Mouse (Mus musculus) gastrocnemius, postnatal 25 days (tissue): Measurements from ENCODE around the gene Golgb1. TPM values are rescaled to one million over a fixed set of nuclear protein-coding genes. Genes with fewer than 3 reads are reported as not detected.

Source experiments
- DNase-seq: peaks from one replicate; pipeline ENCODE4 v3.0.0; 2022
- total RNA-seq, 2 experiments: library from RNA; stranded (reverse); gene quantifications; 1 replicate in 1 of 2; 2 replicates in 1 of 2; pipeline ENCODE4 v1.2.3; 2021

The Golgb1 gene
- total RNA-seq, 2 experiments from 2014 or later: 18.1 to 23.0 TPM

DNA sequence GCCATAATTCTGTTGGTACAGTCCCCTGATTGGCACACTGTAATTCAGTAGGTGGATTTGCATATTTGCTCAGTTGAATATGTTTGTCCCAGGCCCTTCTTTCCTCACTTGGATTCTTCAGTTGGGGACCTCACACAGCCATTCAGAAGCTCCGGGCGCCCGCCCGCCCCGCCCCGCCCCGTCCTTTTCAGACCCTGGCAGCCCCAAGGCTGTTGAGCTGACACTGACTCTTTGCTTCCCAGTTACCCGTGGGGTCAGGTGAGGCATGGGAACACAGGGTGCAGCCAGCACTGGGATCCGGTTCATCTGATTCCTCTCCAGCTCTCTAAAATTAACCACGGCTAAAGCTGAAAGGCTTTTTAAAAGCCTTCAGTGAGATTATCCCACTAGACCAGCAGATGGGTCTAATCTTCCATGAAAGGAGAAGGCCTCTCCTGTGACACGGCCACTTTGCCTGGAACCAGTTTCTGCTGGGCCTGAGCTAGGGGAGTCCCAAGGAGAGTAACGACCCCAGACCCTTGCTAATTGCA, 70.0 kb downstream of the Golgb1 start:
- peak; percentile 85 for DNase-seq

DNA sequence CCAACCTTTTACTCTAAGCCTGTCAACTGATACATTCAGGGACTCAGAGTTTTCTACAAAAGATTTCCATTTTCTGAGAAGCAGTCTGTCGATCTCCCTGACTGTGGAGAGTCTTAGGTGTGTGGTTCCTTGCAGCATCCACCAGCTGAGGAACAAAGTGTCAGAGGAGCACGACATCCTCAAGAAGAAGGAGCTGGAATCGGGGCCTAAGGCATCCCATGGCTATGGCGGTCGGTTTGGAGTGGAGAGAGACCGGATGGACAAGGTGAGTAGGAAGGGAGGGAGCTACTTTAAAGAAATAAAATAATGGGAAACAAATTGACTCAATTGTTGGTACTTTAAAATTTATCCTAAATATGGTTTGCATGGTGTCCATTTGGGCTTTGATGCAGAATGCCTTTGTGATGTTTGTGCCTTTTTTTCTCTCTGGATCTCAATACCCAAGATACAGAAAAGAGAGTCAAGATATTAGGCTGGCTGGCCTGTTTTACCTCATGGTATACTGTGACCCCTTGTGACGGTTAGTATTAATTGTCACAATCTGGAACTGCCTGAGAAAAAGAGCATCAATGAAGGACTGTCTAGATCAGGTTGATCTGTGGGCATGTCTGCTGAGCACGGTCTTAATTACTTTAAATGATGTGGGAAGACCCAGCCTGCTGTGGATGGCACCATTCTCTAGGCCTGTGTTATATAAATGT, 71.7 kb downstream of the Golgb1 start:
- DNase-seq: no peak

DNA sequence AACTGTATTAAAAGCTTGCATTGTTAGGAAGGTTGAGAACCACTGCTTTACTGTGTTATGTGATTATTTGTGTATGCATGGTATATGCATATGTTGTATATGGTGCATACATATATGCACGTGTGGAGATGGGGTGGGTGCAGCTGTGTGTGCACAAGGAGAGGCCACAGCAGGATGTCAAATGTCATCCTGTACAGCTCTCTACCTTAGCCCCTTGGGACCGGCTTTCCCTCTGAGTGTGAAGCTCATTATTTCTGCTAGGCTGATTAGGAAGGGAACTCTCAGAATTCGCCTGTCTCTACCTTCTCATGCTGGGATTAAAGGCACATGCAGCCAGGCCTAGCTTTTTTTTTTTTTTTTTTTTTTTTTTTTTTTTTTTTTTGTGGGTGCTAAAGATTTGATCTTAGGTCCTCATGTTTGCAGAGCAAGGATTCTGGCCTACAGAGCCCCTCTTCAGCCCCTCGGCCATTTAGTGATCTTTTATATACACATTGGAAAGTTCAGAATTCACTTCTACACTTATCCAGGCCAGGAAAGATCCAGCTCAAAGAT, 72.8 kb downstream of the Golgb1 start:
- DNase-seq: no peak

DNA sequence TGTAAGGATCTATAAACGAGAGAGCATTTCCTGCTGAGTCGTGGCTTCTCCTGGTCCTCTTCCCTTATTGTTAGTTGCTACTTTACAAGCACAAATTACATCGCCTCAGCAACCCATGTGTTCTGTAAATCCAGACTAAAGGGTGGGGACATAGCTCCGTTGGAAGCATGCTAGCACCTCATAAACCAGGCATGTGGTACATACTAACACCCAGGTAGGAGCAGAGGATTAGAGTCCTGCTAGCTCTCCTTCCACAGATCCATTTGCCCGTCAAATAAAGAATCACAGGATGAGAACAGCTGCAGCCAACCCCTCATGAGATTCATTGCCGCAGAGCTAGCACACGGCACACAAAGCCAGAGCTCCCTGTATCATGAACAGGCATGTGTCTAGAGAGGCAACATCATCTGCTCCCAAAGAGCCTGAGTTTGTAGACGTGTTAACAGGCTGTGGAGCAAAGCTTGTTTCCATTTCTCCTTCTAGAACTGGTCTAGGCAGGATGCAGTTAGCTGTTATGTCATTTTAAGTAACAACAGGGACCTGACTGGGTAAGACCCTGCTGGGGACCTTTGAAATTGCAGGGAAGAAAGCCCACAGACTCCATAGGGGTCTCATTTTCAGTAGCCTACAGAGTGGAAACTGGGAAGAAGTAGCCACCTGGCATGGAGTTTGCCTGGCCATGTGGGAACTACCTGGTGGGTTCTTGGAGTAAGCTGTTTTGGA, 74.8 kb downstream of the Golgb1 start:
- DNase-seq: no peak

DNA sequence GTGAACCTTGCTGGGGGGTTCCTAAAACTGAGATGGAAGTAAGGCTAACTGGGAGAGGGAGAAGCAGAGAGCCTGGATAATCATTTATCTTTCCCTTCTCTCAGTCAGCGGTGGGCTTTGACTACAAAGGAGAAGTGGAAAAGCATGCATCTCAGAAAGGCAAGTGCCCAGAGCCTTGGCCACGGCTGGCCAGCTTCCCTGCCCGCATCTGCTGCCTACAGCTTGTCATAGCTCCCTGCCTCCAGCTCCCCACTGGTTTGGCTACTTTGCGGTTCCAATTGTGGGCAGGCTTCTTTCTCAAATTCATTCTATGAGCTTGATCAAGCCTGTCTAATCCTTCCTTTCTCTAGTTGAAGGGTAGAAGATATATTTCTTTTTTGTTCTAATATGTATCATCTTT, 76.1 kb downstream of the Golgb1 start:
- DNase-seq: no peak

DNA sequence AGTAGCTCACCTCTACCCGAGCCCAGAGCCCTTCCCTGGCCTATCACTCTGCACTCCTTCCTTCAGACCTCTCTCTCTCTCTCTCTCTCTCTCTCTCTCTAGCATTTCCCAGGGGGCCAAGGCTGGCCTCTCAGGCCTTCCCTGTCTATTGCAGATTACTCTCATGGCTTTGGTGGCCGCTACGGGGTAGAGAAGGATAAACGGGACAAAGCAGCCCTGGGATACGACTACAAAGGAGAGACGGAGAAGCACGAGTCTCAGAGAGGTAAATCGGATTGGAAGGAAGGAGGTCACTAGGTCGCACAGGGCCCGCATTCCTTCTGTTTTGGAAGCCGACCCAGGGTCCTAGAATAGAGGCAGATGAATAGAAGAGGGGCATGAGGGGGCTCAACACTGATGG, 80.2 kb downstream of the Golgb1 start:
- DNase-seq: no peak

DNA sequence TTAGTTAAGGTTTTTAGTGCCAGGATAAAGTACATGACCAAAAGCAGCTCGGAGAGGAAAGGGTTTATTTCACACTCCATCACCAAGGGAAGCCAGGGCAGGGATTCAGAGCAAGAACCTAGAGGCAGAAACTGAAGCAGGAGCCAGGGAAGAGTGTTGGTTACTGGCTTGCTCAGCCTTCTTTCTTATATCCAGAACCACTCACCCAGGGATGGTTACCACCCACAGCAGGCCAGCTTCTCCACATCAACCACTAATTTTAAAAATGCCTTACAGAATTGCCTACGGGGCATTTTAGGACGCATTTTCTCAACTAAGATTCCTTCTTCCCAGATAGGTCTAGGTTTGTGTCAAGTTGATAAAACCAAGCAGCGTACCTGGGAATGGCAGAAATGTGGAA, 88.5 kb downstream of the Golgb1 start:
- DNase-seq: no peak

DNA sequence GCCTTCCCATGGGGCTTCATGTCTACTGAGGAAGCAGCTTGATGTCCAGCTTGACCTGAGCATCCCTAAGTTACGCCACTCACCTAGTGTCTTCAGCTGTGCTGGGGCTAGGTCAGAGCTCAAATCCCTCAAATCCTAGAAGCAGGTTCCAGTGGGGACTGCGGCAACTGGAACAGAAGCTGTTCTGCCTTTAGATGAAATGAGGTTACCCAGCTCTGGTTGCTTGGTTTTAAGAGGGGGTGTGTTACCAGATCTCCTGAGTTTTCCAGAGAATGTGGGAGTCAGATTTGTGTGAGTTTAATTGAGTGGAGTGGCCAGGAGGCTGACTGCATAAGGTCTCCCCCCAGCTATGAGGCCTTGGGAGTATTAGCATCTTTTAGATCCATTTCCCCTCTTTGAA, 104.2 kb downstream of the Golgb1 start:
- DNase-seq: no peak

Other genes with a start within 250 kb of the Golgb1 start
- under 1 TPM; 0.51 to 0.91 TPM for gene Cd86, start 209.1 kb upstream of the Golgb1 start, total RNA-seq
- under 1 TPM in 1 of 2 experiments, not detected in 1; 0.08 TPM for gene Ildr1, start 181.2 kb upstream of the Golgb1 start, total RNA-seq
- under 1 TPM; 0.51 to 0.83 TPM for gene Slc15a2, start 90.2 kb upstream of the Golgb1 start, total RNA-seq
- 1 to 10 TPM; 4.7 TPM for gene Iqcb1, start 46.8 kb upstream of the Golgb1 start, total RNA-seq
- gene Eaf2, start 137 bp upstream of the Golgb1 start, total RNA-seq: under 1 TPM in 1 of 2 experiments, not detected in 1; 0.19 TPM
- gene Hcls1, start 59.8 kb downstream of the Golgb1 start, total RNA-seq: 1 to 10 TPM; 2.8 to 3.7 TPM
- gene Fbxo40, start 115.3 kb downstream of the Golgb1 start, total RNA-seq: 100 to 1,000 TPM; 214 to 223 TPM
- under 1 TPM; 0.33 to 0.38 TPM for gene Polq, start 136.6 kb downstream of the Golgb1 start, total RNA-seq